Mouse (Mus musculus): ENCODE data around the gene Eif4e.
A peak's percentile ranks its signal among the peaks of the same experiment; 100 is the strongest.
"Not testable (repeated sequence)": the region's sequence is repeated elsewhere in the genome, so short reads cannot be mapped to it uniquely, and the experiment has no call there.

The Eif4e gene

DNA sequence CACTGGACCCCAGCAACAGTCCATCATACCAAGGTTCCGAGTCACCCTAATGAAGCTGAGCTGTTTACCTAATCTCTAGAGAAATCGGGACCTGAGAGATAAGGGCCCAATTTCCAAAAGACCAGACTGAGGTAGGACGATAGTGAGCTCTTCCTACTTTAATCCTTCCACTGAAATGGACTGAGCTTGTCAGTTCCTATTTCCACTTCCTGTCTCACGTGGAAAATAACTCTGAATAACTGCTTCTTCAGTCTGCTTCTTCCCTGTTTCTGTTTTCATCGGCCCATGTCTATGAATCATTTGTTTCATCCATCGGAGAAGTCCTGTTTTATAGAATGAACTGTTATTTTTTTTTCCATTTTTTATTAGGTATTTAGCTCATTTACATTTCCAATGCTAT is 6.8 kb upstream of the Eif4e start:
- DNase-seq = no peak

DNA sequence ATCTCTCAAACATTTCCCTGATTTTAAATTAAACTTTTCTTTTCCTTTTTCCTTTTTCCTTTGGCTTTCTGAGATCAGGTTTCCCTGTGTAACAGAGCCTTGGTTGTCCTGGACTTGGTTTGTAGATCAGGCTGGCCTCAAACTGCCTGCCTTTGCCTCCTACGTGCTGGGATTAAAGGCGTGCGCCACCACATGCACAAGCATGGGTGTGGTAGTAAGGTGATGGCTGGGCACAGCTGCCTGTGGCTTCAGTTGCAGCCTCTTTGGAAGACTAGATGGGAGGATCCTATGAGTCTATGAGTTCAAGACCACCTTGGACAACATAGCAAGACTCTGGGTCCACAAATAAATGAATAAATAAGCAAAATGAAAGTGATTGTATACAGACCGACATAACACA is 2.0 kb upstream of the Eif4e start:
- no peak for DNase-seq

GRCm38 (mm10) chr3:138525494-138525893 is 485 bp upstream of the Eif4e start:
- DNase-seq = no peak

DNA sequence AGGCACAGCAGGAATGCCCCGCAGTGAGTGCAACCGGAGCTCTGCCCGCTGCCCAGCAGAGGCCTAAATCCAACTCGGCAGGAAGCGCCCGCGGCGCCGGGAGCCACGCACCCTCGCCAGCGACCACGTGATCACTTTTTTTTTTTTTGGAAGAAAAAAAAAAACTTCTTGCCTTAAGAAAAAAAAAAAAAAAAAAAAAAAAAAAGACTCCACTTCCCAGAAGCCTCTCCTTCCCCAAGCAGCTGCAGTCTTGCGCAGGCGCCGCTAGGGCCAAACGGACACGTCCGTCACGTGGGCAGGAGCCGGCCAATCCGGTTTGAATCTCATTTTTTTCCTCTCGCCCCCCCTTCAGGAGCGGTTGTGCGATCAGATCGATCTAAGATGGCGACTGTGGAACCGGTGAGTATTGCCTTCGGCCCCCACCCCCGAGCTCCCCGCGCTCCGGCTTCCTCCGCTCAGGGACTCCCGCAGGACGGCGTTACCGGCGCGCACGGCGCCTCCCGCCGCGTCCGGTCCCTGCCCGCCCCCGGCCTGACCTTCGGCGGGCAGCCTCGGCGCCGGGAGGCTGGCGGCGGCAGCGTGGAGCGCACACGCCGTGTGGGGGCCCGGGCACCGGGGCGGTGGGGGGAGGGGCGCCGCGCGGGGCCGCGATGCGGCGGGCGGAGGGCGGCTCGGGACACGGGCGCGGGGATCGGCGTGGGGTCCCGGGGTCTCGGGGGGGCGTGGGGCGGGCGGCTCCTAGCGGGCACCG is 1.1 kb downstream of the Eif4e start:
- peak; percentile 99 for DNase-seq

DNA sequence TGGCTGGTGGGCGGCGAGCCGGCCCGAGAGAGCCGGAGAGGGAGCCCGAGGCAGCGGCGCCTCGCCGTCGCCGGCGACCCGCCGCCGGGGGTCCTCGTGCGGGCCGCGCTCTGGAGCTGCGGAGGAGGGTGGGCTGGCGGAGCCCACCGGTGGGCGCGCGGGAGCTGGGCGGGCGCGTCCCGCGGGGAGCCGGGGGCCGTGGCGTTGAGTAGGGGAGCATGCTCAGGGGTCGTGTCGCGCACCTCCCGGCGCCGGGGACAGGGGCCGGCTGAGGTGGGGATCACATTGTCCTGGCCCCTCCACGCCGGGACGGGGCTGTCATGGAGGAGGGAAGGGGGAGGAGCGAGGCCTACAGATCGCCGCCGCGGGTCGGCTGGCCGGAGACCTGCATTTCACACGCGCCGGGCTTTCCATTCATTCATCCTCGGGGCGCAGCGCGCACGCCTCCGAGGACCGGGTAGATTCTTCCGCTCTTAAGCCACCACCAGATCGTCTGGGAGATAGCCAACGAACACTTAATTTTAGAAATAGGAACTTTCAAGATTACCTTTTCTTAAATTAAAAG is 1.8 kb downstream of the Eif4e start:
- peak; percentile 92 for DNase-seq

GRCm38 (mm10) chr3:138528265-138528664 is 2.3 kb downstream of the Eif4e start:
- no peak for DNase-seq

DNA sequence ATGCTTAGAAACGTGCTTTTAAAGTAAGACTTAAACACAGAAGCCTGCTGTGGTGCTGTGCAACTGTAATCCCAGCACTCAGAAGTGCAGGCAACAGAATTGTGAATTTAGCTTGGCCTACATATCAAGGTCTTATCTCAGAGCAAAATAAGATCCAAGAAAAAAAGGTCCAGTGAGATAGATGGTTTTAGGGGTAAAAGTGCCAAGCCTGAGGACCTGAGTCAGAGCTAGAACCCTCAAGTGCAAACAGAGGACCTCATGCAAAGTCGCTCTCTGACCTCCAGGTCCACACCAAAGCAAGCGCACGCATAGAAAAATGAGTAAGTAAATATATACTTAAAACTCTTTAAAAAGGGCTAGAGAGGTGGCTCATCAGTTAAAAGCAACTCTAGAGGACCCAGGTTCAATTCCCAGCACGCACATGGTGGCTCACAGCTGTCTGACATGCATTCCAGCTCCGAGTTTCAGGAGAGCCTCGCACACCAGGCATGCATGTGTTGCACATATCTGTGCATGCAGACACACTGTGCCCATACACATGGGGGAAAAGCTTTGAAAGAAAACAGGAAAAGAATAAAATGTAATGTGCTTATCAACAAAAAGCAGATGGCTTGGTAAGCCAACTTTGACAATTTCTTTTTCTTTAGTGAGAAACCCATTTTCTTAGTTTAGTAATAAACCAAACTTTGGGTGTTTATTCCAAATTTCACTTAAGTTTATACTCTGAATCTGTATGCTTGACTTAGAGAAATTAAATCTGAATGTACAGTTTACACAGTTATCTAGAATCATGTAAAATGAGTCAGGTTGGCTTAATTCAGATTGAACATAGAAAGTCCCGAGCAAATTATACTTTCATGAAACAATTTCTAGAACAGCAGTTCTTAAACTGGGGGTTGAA is 4.8 kb downstream of the Eif4e start:
- no peak for DNase-seq

- DNase-seq = no peak
These were observed 5.7 kb downstream of the Eif4e start for GRCm38 (mm10) chr3:138531479-138532181.

DNA sequence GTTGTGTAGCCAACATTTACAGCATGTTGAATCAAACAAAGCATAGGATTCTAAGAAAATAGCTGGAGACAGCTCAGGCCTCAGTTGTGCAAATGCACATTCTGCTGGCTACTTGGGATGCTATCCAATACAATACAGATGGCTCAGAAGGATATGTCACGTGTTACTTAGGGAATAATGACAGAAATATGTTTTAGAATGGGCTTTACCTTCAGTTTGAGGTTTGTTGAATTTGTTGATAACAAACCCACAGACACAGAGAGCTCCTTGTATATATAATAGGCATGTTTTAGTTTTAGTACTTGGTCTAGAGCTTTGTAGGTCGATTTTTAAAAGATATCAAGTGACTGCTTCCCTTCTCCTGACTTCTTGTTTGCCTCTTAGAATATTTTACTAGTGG is 6.8 kb downstream of the Eif4e start:
- DNase-seq = no peak

DNA sequence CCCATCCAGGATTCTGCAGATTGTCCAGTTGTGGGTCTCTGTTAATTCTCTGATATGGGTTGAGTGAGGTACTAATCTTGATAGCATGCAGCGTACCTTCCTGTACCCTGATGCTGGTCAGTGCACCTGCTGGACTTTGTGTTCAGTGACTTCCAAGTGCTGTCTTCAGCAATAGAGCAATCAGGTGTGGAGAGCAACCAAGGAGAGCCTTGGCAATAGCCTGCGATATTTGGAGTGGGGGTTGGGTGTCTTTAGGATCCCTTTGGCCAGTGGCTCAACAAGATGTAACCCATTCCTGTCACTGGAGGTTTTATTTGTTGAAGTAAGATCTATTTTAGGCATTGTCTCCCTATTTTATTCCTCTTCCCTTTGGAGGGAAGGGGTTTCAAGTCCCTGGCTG is 10.1 kb downstream of the Eif4e start:
- no peak for DNase-seq

DNA sequence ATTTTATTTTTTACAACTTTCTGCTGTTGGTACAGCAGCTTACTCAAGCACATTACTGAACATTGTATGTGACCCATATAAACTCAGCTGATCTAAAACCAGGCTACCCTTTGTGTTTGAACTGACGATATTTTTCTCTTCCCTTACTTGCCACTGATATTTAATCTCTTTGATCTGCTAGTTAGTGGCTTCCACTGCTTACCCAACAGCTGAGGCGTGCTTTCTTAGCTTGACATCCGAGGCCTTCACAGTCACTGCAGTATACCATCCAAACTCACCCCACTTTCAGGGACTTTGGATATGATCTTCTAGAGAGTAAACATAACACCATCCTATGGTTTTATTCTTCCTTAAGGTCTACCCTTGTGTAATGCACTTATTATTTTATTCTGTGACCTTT is 16.6 kb downstream of the Eif4e start:
- DNase-seq = no peak

GRCm38 (mm10) chr3:138544117-138544516 is 18.1 kb downstream of the Eif4e start:
- no peak for DNase-seq

DNA sequence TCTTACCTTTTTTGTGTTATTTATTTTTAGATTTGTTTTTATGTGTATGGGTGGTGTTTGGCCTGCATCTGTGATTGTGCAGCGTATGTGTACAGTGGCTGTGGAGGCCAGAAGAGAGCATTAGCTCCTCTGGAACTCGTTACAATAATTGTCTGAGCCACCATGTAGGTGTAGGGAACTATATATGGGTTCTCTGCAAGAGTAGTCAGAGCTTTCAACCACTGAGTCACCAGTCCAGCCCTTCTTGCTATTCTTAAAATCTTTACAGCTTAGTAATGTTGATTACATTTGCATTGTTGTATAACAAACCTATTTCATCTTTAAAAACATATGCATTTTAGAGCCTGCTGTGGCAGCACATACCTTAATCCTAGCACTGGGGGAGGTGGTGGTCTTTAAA is 20.7 kb downstream of the Eif4e start:
- no peak for DNase-seq

DNA sequence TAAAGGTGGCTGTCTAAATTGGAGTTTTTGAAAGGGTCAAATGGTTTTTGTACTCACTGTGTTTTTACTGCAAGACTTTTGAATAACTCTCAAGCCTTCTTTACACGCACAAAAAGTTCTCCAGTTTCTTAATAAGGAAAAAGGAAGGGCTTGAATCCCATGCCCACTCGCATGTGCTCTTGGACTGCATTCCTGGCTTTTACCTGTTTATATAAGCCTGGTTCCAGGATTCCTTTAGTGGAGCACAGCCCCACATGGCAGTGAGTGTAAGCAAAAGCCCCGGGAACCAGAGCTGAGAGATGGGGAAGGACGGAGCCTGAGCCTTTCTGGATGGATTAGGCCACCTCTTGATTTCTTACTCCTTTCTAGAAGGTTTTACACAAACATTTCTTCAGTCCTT is 23.1 kb downstream of the Eif4e start:
- no peak for DNase-seq

GRCm38 (mm10) chr3:138550336-138551123 is 24.6 kb downstream of the Eif4e start:
- no peak for DNase-seq

DNA sequence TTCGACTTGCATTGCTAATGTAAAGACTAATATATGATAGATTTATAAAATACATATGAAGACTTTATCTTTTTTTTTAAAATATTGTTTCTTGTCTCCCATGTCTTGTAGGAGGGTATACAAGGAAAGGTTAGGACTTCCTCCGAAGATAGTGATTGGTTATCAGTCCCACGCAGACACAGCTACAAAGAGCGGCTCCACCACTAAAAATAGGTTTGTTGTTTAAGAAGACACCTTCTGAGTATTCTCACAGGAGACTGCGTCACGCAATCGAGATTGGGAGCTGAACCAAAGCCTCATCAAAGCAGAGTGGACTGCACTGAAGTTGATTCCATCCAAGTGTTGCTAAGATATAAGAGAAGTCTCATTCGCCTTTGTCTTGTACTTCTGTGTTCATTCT is 29.3 kb downstream of the Eif4e start:
- not testable (repeated sequence) for DNase-seq

DNA sequence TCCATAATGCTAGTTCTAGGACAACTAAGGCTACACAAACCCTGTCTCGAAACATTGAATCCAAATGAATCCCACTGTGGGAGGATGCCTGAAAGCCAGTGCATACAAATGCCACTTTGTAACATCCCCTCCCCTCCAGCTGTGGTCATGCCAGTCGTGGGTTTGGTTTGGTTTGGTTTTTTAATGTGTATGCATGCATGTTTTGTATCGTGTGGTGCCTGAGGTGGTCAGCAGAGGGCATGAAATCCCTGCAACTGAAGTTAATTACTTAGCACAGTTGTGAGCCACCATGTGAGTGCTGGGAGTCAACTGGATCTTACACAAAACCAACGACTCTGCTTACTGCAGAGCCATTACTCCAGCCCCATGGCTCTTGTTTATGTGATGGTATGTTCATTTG is 32.5 kb downstream of the Eif4e start:
- peak; percentile 42 for DNase-seq

- DNase-seq = no peak
These were observed 34.3 kb downstream of the Eif4e start for GRCm38 (mm10) chr3:138560242-138560641.

DNA sequence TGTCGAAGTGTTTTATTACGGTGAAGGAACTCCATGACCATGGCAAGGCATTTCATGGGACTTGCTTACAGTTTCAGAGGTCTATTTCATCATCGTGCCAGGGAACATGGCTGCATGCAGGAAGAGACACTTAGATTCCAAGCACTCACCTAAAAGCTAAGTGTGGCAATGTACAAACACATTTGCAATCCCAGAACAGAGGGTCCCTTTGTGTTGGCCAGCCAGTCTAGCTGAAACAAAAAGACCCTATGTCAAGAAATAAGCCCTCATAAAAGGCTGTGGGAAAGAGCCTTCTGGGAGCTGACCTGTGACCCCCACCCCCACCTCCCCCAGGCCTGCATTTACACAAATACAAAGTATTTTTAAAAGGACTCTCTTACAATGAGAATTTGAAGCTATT is 34.9 kb downstream of the Eif4e start:
- DNase-seq = peak; percentile 44

DNA sequence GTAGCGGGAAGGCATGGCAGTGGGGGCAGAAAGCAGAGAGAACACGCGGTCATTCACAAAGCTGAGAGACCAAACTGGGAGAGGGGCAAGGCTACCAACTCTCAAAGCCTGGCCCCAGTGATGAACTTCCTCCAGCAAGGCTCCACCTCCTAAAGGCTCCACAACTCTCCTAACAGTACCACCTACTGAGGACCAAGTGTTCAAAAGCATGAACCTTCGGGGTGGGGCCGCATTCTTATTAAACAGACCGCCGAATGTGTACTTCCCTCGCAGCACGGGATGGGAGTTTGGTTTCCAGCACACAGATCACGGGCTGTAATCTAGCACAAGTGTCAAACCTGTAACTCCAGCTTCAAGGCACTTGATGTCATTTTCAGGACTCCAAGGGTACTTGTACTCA is 52.9 kb downstream of the Eif4e start:
- no peak for DNase-seq

DNA sequence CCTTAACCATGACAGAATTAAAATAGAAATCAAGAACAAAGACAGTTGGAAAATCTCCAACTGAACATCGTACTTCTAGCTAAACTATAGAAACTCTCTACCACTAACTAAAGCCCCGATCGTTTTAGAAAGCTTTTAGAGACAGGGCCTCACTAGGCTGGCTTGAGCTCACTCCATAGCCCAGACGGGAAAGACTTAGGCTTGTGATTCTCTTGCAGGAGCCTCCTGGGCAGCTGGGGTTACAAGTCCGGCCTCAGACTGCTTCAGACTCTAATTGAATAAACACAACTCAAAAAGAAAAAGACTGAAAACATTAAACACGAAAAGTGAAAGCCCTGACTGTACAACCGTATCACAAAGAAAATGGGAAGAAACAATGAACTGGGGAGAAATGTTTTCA is 60.2 kb downstream of the Eif4e start:
- DNase-seq = no peak

DNA sequence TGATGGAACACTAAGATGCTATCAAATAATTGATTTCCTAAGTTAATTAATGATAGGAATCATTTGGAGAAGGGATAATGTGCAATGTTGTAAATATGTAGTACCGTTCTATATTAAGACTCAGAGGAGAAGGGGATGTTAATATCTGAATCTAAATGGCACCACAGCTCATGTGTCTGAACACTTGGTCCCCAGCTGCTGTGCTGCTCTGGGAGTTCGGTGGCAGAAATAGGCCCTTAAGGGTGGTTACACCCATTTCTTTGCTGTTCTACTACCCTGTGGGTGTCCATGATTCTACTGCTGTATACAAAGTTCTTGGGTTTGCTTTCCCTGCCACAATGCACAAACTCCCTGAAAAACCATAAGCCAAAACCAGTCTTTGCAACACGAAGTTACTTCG is 61.2 kb downstream of the Eif4e start:
- no peak for DNase-seq
